Mouse (Mus musculus): Measurements from ENCODE around the gene Nfam1.

GRCm38 (mm10) chr15:83010423-83010822 is 22.7 kb downstream of the Nfam1 start:
- no peak for TF ChIP-seq CTCF (IDR thresholded peaks at IDR 0.05; ENCODE audit: insufficient read depth, low read depth, low read length)
- no peak for TF ChIP-seq POLR2A (IDR thresholded peaks at IDR 0.05; ENCODE audit: insufficient read depth, low read depth, low read length)

All from olfactory bulb, adult 2 months (tissue).